Mouse (Mus musculus): ENCODE measurements at regions not wholly inside any gene's neighbourhood (a gene's known extent, or its start where the extent isn't known, plus 50 kb on each side); places are given as distances from the start of the nearest gene placed in this dataset.

DNA sequence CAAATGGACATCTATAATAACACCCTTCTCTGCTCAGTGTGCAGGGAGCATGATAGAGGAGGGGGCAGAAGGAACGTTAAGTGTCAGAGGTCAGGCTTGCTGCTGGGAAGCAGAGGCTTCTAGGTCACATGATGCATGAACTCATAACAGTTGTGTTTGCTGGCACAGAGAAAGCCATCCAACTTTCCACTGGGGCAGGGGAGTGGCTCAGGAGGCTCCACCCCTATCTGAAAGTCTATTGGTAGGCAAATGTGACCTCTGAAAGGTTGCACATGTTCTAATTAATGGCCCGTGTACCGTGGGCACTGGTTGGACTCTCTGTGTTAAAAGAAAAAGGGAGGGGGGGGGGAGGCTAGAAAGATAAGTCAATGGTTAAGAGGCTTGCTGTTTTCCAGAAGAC, 224.6 kb downstream of the Slc16a7 start:
- no peak for DNase-seq

DNA sequence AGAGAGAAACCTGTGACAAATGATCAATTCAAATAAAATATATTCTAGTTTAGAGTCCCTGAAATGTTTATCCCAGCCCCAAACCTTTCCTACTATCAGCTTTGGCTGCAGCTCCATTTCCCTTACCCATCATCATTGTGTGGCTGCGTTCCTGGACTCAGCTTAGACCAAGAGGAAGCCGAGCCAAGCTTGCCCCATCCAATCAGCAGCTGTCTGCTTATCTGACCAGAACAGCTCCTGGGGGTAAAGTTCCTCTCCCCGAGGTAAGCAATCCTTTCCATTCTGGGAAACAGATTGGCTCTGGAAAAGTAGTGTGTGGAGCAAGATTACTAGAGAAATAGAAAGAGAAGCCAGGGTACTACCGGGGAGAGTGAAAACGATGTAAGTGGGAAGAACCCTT, 228.2 kb downstream of the Slc16a7 start:
- no peak for DNase-seq

DNA sequence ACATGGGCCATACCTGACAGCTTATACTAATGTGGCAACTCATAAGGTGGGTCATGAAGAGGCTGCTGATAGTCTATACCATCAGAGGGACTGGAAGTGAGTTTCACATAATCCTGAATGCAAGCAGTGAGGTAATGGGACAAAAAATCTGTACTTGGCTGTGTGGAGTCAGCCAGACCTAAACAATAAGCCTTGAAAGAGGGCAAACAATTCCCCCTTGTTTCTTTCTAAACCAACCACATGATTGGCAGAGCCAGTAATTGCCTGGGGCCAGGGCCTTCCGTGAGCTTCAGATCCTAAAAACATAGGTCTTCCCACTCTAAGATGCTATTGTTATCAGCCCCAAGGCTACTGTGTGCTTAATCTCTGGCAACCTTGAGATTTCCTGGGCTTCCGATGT, 240.5 kb downstream of the Slc16a7 start:
- DNase-seq = peak; percentile 66

DNA sequence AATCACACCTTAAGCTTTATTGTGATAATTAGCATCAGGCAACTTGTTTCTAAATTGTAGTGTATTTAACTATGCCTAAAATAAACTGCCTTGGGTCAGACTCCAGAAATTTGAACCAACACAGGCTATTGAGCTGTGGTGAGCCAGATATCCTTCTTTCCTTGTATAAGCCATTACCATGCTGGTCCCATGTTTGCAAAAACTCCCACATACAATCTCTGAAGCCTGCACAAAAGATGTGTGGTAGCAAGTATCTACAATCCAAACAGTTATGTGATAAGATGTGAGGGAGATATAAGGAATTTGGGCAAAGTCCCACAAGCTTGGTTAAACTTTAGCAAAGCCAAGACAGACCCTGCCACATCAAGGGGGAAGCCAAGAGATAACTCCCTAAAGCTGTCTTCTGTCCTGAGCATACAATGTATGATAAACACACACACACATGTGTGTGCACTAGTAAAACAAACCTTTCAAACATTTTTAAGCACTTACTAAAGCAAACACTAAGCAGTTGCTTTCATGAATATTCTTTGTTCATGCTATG, 242.0 kb downstream of the Slc16a7 start:
- no peak for DNase-seq

DNA sequence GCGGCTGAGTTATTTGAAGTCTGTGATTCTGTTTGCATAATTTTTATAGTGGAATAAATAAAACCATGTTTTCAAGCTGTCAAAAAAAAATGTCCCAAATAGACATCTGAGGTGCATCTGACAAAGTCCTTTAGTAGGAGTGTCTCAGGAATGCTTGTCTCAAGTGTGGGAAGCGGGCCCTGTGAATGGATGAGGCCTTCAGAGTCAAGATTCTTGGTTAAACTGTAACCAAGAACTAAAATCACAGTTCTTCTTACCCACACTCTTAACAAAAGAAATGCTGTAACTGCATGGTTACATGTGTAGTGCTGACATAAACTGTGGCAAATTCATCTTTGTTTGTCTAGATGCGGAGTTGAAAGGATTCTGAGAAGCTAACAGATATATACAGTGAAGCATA, 242.9 kb downstream of the Slc16a7 start:
- DNase-seq = no peak

DNA sequence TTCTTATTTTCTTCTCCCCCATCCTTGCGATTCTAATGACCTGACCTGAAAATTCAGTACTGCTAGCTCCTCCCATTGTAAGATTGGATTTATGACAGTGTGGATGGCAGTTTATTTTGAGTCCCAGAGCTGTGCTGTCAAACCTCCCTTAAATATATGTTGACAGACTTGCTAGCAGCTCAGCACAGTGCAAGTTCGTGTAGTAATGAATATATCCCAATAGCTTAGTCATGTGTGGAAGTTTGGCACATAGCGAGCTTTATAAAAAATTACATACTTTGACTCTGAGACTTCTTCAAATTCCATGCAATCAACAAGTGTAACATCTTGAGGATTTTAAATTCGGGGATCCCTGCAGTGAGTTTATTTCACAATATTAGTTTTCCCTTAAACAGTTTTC, 243.5 kb downstream of the Slc16a7 start:
- no peak for DNase-seq

DNA sequence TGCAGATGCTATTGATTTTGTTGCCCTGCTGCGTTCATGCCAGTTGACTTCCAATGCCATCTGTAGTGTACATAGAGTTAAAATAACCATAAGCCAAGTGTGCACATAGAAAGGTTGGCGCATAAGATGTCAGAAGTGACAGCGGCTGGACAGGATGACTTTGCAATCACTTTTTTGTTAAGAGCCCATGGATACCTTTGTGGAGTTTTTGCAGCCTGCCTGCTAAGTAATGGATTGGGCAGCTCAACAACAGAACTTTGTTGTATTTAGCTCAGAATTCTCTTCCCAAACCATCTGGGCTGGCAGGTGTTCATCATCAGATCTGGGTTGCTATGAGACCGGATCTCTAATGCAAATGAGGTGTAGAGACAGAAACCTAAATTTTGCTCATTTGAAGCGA, 267.5 kb downstream of the Slc16a7 start:
- DNase-seq = no peak

DNA sequence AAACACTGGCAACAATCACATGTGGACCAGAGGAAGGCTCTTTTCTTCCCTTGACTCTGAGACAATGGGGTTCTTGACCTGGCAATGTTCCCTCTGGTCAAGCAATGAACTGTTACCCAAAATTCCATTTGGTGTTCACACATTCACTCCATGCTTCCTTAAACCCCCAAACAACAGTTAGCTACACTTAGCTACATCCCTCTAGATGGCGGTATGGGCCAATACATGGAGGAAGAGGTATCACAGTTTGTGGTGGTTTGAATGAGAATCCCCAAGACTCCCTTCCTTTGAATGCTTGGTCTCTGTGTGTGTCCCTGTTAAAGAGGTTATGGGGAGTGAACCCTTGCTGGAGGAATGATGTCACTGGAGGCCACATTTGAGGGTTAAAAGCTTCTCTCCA, 274.9 kb downstream of the Slc16a7 start:
- peak; percentile 32 for DNase-seq

DNA sequence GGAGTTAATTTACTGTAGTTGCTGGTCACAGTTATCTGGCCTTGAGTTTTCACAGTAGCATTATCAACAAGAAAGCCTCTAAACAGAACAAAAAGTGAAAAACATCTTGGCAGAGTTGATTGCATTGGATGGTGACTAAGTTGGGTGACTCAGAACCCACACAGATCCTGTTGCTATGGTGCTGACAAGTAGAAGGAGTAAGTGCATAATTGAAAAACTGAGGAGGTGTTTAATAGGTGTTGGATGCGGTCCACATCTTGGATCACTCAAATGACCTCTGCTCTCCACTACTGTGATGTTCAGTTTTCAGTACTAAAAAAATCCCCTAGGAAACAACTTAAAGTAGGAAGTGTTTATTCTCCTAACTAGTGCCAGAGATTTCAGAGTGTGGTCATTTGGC, 280.3 kb downstream of the Slc16a7 start:
- no peak for DNase-seq

DNA sequence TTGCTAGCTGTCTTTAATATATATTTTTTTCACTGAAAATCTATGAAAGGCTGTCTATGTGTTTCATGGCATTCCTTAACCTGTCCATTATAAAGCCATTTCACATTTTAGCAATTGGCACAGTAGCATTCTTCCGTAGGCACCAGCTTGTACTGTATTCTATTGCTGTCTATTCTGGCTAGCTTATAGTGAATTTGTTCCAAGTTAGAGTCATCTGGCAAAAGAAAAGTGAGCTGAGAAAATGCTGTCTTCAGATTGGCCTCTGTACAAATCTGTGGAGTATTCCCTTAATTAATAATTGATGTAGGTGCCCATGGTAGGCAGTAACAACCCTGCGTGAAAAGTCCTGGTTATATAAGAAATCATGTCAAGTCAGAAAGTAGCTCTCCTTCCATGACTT, 304.3 kb downstream of the Slc16a7 start:
- no peak for DNase-seq

DNA sequence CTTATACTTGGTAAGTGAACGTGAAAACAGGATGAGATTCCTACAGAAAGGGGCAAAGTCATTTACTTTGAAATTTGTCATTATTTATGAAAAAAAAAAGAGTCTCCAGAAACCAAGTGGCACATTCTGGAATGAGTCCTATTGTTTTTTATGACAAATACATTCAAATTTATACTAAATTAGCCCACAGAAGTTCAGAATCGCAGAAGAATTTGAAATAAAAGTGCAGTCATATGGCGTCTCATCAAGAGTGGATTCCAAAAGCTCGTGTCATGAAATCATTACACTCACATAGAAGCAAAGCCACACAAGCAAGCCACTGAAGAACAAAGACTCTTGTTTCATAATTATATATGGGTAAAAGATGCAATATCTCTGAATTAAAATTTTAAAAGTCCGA, 316.9 kb downstream of the Slc16a7 start:
- DNase-seq = no peak

DNA sequence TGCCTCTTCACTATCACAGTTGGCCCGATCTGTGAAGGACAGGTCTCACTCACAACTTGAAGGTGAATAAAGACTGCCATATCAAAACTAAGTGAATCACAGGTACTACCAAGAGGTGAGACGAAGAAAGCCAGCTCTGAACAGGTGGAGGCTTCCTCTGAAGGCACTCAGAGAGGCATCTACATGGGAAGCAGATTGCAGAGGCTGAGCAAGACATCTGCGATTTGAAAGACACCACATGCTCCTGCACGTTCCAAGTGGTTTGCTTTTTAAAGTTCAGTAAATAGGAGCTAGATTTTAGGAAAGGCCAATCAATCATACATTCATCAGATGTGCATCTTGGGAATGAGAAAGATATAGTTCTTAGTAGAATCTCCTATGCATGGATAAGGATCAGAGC, 319.0 kb downstream of the Slc16a7 start:
- no peak for DNase-seq

DNA sequence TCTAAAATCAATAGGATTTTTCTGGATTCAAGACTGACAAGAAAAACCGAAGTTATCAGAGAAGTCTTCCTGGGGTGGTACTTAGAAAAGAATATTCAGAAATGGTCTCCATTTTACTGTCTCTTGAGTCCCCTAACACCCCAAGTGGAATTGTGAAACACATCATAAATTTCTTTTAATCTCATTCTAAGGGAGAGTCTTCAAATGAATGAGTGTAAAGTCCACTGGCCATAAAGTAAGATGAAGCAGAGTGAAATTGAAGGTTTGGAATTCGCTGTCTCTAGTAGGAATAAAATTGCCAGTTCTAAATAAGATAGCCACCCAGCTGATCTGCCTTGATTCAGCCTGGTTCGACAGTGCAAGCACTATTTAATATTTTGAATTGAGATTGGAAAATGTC, 350.0 kb downstream of the Slc16a7 start:
- no peak for DNase-seq

DNA sequence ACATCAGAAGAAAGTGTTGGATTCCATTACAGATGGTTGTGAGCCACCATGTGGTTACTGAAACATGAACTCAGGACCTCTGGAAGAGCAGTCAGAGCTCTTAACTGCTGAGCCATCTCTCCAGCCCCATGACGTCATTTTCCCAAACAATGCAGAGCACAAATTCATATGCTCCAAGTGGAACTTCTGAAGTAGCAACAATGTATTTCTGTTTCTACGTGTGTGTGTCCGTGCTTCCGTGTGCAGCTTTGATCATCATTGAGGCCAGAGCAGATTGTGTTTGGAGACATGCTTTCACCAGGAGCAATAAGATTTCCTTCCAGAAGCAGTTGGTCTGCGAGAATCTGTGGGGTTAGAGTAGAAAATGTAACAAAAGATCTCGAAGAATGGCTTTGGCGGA, 353.6 kb downstream of the Slc16a7 start:
- no peak for DNase-seq

DNA sequence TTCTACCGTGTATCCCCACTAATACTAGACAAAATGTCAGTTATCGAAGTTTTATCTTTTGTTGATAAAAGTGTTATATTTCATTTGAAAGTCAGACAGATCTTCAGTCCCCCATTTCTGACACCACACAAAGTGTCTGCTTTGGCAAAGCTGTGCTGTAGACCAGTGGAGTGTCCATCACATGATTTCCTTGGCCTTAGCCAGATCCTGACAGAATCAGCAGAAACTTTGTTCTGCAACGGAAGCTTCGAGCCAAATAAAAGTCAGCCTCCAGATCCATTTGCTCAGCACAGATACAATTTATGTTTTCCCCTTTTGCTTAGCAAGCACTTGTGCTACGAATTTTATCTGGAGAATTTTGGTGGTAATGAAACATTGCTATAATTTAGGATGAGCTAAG, 360.9 kb downstream of the Slc16a7 start:
- DNase-seq = no peak

DNA sequence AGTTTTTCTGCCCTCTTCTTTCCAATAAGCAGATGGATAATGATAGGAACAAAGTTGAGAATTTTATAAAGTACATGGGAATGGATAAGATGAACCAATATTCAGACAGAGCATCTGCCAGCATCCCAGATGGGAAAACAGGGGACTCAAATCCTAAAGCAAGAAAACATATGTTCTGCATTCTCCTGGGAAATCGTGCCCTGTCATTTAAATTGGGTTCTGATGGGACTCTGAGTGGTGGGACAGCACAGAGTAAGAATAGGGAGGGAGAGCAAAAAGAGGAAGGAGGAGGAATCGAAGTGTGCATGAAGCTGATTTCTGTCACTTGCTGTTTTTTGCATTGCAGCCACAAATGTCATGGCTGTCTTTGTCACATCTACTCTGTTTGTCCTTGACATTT, 362.4 kb downstream of the Slc16a7 start:
- no peak for DNase-seq
